Mouse (Mus musculus): ENCODE results near the gene Tmem53.

GRCm38 (mm10) chr4:117305461-117305860 is 53.7 kb downstream of the Tmem53 start:
- TF ChIP-seq CTCF (IDR thresholded peaks at IDR 0.05; ENCODE audit: low read depth) (no peak), EP300 (IDR thresholded peaks at IDR 0.05; ENCODE audit: low read depth) (no peak)
